Mouse (Mus musculus) midbrain, embryonic 14.5 days (tissue): ENCODE data around the gene Cst3. TPM values are rescaled to one million over a fixed set of nuclear protein-coding genes. Genes with fewer than 3 reads are reported as not detected.

Experiments used
- ATAC-seq: fragments of 200-750 bp; cut with Nextera tagmentation; 2 replicates; pipeline ENCODE4 v1.8.0; 2017; ENCODE audit warnings: moderate number of reproducible peaks, moderate library complexity; ENCODE audit not compliant: low FRiP score, low TSS enrichment
- DNase-seq: peaks from one replicate; pipeline ENCODE4 v3.0.0-alpha.2; 2015
- H3K27ac ChIP-seq: fragments of 300-500 bp; sonication (generic); replicated peaks from 2 replicates; pipeline ENCODE4 v1.5.1; 2014; ENCODE audit warnings: mild to moderate bottlenecking, low read depth, low read length, moderate library complexity
- H3K27me3 ChIP-seq: fragments of 300-500 bp; sonication (generic); 2 replicates; pipeline ENCODE4 v1.6.1; 2014; ENCODE audit warnings: low read length, control low read depth, mixed read lengths; ENCODE audit not compliant: control insufficient read depth, insufficient read depth
- H3K36me3 ChIP-seq: fragments of 300-500 bp; sonication (generic); 2 replicates; pipeline ENCODE4 v1.6.1; 2014; ENCODE audit warnings: low read length, control low read depth; ENCODE audit not compliant: control insufficient read depth, insufficient read depth
- H3K4me1 ChIP-seq: fragments of 300-500 bp; sonication (generic); 2 replicates; pipeline ENCODE4 v1.6.1; 2014; ENCODE audit warnings: mild to moderate bottlenecking, antibody characterized with exemption, low read length, control low read depth; ENCODE audit not compliant: control insufficient read depth, insufficient read depth
- H3K4me2 ChIP-seq: fragments of 300-500 bp; sonication (generic); 2 replicates; pipeline ENCODE4 v1.6.1; 2014; ENCODE audit warnings: mild to moderate bottlenecking, low read length, moderate library complexity
- H3K4me3 ChIP-seq: fragments of 300-500 bp; sonication (generic); replicated peaks from 2 replicates; pipeline ENCODE4 v1.5.1; 2014; ENCODE audit warnings: low read depth, low read length
- H3K9ac ChIP-seq: fragments of 300-500 bp; sonication (generic); replicated peaks from 2 replicates; pipeline ENCODE4 v1.6.1; 2014; ENCODE audit warnings: mild to moderate bottlenecking, low read length, moderate library complexity
- H3K9me3 ChIP-seq: fragments of 300-500 bp; sonication (generic); 2 replicates; pipeline ENCODE4 v1.6.1; 2016; ENCODE audit warnings: low read length, control low read depth, mixed read lengths; ENCODE audit not compliant: control insufficient read depth
- WGBS: fragments of 180-500 bp; shearing (Covaris S2); extraction: QIAGEN DNeasy Blood & Tissue Kit; methylation state at CpG from one replicate; pipeline ENCODE4 v1.1.7; 2014; 5-methylcytosine and 5-hydroxymethylcytosine counted together
- polyA plus RNA-seq: library from polyadenylated mRNA; unstranded; fragments of >200 nt; fragmentation: Nextera tagmentation; extraction: Ambion mirVana; gene quantifications from 2 replicates; pipeline ENCODE4 v1.2.1, GENCODE M21; 2014

Gene Cst3
- polyA plus RNA-seq = 525 and 594 TPM in 2 replicates

DNA sequence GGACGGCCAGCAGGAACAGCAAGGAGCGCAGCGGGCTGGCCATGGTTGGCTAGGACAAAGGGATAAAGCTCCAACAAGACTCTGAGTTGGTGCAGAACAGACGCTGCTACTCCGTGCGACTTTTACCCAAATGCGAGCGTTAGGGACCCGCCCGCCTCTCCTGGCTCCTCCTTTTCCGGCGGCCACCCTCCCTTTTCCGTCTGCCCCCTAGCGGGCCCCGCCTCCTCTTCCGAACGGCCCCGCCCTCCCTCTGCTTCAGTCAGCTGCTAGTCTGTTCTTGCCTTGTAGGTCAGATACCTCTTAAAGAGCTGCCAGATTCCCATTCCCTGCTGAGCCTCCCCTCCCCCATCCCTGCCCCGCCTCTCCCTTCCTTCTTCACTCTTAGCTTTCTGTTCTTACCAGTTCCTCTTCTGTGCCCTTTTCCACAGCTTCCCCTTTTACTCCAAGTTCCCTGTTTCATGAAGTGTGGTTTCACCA lies at the start of gene Cst3:
Gene Cst3 (minus strand): TSS at position 358 of the 477 bp plus-strand sequence.
- DNase-seq = peak; percentile 91

GRCm38 (mm10) chr2:148902286-148902685 lies 26.8 kb upstream of the Cst3 start:
- Histone ChIP-seq H3K9ac (no peak overlapping the region), H3K27ac (no peak overlapping the region), H3K27me3 (no peaks in the 10 kb centered on the region), H3K4me3 (no peak overlapping the region), H3K36me3 (no peaks in the 10 kb centered on the region), H3K4me2 (no peak overlapping the region), H3K4me1 (no peaks in the 10 kb centered on the region), H3K9me3 (no peaks in the 10 kb centered on the region)
- ATAC-seq = peak; percentile 67; the same call in 1 of the 2 replicates
- DNase-seq = peak; percentile 61
- WGBS = 9% methylated on average over 5 of the region's 5 CpGs

More for the DNA sequence above, at the start of gene Cst3:
- 0% methylated on average over 19 of the region's 19 CpGs for WGBS
- Histone ChIP-seq H3K27ac (peak within 1 kb of the TSS; percentile 85), H3K9ac (peak within 1 kb of the TSS; percentile 88), H3K9me3 (no peaks in the 10 kb centered on the region), H3K27me3 (no peaks in the 10 kb centered on the region), H3K36me3 (peaks cover 23% of the 10 kb centered on the region), H3K4me3 (peak within 1 kb of the TSS; percentile 93), H3K4me1 (peaks cover 26% of the 10 kb centered on the region), H3K4me2 (peak within 1 kb of the TSS; percentile 86)
- ATAC-seq = peak; percentile 93

DNA sequence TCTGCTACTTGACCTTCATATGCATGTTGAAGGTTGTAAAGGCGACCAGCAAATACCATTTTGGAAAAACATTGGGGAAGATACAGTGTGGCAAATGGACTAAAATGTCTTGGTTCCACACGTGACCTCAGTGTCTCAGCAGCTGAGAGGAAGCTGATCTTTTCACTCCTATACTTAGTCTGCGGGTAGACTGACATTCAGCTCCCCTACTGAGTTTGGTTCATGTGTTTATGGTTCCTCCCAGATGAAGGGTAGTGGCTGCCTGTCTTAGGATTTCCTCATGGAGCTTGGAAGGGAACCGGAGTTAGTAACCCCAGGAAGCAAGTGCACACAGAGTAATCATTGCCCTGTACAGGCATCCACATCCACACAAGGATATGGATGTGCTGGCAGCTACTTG lies 24.8 kb upstream of the Cst3 start:
- no peaks in the 10 kb centered on the region for H3K4me1 ChIP-seq
- no peak for ATAC-seq
- H3K9ac ChIP-seq = no peak overlapping the region
- no peak overlapping the region for H3K4me2 ChIP-seq
- H3K27ac ChIP-seq = no peak overlapping the region
- H3K9me3 ChIP-seq = no peaks in the 10 kb centered on the region
- no peaks in the 10 kb centered on the region for H3K27me3 ChIP-seq
- WGBS = 66% methylated on average over 4 of the region's 4 CpGs
- H3K36me3 ChIP-seq = no peaks in the 10 kb centered on the region
- no peak overlapping the region for H3K4me3 ChIP-seq
- DNase-seq = no peak

DNA sequence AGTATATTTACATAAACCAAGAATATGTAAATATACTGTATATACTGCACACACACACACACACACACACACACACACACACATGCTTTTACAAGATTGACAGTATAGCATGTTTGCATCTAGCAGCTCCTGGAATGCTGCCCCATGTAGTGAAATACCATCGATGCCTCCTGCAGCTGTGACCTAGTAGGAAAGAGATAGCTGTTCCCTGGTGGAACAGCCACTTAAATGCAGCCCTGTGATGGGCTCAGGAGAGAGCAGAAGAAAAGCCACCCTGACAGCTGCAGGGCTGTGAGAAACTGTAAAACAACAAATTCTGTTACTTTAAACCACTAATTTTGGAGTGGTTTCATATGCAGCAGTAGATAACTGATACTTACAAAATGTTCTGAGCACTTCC lies 20.7 kb upstream of the Cst3 start:
- WGBS = 89% methylated on average over 1 of the region's 1 CpGs
- Histone ChIP-seq H3K36me3 (no peaks in the 10 kb centered on the region), H3K9me3 (no peaks in the 10 kb centered on the region), H3K27me3 (no peaks in the 10 kb centered on the region), H3K4me2 (no peak overlapping the region), H3K27ac (no peak overlapping the region), H3K4me3 (no peak overlapping the region), H3K9ac (no peak overlapping the region), H3K4me1 (no peaks in the 10 kb centered on the region)
- DNase-seq (no peak), ATAC-seq (no peak)

DNA sequence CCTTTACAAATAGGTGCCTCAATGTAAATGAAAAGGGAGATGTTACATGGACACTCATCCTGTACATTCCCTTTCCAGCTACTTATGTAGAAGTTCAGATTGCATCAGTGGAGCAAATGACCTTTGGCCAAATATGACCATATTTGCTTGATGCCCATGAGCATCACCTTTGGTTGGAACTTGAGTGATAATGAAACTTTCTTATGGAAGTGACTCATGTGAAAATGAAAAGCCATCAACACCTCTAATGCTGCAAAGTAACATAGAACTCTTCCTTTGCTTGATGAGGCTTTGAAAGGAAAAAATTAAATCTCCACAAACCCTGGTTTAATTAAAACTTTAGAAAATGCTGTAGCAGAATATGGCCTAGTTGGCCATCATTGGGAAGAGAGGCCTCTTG lies 17.6 kb upstream of the Cst3 start:
- no peak overlapping the region for H3K27ac ChIP-seq
- H3K4me1 ChIP-seq = 0 out of 2 replicates have a peak, but pooled peaks cover 7% of the 10 kb centered on the region
- no peaks in the 10 kb centered on the region for H3K27me3 ChIP-seq
- no peak for DNase-seq
- no peaks in the 10 kb centered on the region for H3K9me3 ChIP-seq
- no peak overlapping the region for H3K4me2 ChIP-seq
- H3K36me3 ChIP-seq = no peaks in the 10 kb centered on the region
- ATAC-seq = no peak
- no peak overlapping the region for H3K4me3 ChIP-seq
- no peak overlapping the region for H3K9ac ChIP-seq

GRCm38 (mm10) chr2:148890021-148890851 lies 14.7 kb upstream of the Cst3 start:
- DNase-seq (peak; percentile 76), ATAC-seq (peak; percentile 85)
- Histone ChIP-seq H3K27me3 (no peaks in the 10 kb centered on the region), H3K9ac (no peak overlapping the region), H3K36me3 (no peaks in the 10 kb centered on the region), H3K4me1 (0 out of 2 replicates have a peak, but pooled peaks cover 7% of the 10 kb centered on the region), H3K4me3 (no peak overlapping the region), H3K4me2 (no peak overlapping the region), H3K9me3 (no peaks in the 10 kb centered on the region), H3K27ac (peak overlapping the region; percentile 80)
- WGBS = 13% methylated on average over 5 of the region's 5 CpGs

DNA sequence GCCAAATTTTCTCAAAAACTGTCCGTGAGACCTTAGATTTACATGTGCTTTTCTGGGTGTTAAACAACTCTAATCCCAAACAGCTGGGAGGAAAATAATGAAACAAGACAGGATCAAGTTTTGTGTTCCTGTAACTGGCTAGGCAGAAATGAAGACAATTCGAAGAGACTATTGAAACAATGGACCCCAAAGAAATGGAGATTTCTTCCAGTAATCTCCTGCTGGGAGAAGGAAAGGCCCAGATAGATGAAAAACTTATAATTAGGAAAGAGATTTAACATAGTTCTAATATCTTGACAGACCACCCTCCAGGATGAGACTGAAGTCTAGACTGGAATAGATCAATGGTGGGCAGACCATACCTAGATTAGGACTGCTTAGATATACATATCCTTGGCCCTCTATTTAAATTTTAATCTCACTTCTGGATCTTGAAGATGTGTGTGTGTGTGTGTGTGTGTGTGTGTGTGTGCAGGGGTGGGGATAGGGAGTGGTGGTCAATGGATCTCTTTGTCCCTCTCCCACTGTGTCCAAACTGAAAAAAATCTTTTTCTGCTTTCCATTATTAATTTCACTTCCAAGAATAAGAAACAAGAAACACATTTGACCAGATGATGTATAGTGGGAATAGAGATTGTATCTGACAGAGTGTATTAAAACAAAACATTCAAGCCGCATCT lies 14.0 kb upstream of the Cst3 start:
- WGBS = 27% methylated on average over 3 of the region's 3 CpGs
- Histone ChIP-seq H3K27ac (peak overlapping the region; percentile 80), H3K9me3 (no peaks in the 10 kb centered on the region), H3K4me1 (0 out of 2 replicates have a peak, but pooled peaks cover 7% of the 10 kb centered on the region), H3K36me3 (no peaks in the 10 kb centered on the region), H3K4me2 (no peak overlapping the region), H3K27me3 (no peaks in the 10 kb centered on the region), H3K4me3 (no peak overlapping the region), H3K9ac (no peak overlapping the region)
- peak; percentile 21 for DNase-seq
- peak; percentile 74 for ATAC-seq

GRCm38 (mm10) chr2:148888872-148889271 lies 13.4 kb upstream of the Cst3 start:
- Histone ChIP-seq H3K27me3 (no peaks in the 10 kb centered on the region), H3K4me3 (no peak overlapping the region), H3K36me3 (no peaks in the 10 kb centered on the region), H3K4me2 (no peak overlapping the region), H3K27ac (peak overlapping the region; percentile 80), H3K9ac (no peak overlapping the region), H3K9me3 (no peaks in the 10 kb centered on the region), H3K4me1 (0 out of 2 replicates have a peak, but pooled peaks cover 7% of the 10 kb centered on the region)
- ATAC-seq (no peak), DNase-seq (no peak)
- 68% methylated on average over 3 of the region's 3 CpGs for WGBS
